Mouse (Mus musculus): ENCODE measurements around the gene Cdc42ep4. TPM values are rescaled to one million over a fixed set of nuclear protein-coding genes. Genes with fewer than 3 reads are reported as not detected.
A peak's percentile ranks its signal among the peaks of the same experiment; 100 is the strongest.

The Cdc42ep4 gene
- total RNA-seq, 2 experiments from 2014 or later = 70.0 to 160 TPM

- no peak for DNase-seq (ENCODE audit: low spot score in 2 of 2)
Measured at GRCm38 (mm10) chr11:113778733-113779679, 27.3 kb upstream of the Cdc42ep4 start.

DNA sequence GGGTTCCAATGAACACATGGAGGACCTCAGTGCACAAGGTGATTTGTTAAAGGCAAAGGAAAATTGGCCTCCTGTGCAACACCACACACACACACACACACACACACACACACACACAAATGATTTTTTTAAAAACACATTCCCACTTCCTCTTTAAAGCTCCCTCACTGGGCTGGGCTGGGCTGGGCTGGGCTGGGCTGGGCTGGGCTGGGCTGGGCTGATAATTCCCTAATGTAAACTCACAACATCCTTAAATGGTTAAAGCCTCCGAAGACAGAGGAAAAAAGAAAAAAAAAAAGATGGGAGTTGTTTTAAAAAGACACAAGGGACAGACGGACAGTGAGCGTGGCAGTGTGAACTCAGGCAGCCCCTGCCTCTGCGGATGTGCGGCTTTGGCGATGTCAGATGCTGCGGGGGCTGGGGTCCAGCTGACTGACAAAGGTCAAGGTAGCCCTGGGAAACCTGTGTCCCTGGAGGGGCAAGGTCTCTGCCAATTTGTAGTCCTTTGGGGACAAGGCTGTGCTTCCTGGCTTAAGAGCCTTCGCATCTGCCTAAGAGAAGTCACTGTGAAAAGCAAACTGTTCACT lies 26.3 kb upstream of the Cdc42ep4 start:
- no peak for DNase-seq (ENCODE audit: low spot score in 2 of 2)

GRCm38 (mm10) chr11:113776851-113777511 lies 25.3 kb upstream of the Cdc42ep4 start:
- DNase-seq (ENCODE audit: low spot score in 2 of 2) = peak in 1 of 2 experiments; percentile 48

GRCm38 (mm10) chr11:113774773-113775172 lies 23.1 kb upstream of the Cdc42ep4 start:
- DNase-seq (ENCODE audit: low spot score in 2 of 2) = no peak

DNA sequence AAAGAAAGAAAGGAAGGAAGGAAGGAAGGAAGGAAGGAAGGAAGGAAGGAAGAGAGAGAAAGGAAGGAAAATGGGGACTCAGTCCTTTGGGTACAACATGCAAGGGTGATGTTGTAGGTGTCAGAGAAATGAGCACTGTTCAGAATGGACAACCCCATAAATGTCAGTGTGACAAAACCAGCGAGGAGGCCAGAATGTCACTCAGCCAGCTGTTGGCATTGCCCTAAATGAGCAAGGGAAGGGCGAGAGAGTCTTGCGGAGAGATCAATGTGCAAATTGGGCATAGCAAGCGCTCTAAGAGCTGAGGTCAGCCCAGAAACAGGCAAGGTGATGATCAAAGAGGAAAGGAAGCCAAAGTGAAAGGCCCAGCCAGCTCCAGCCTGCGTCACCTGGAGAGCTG lies 21.5 kb upstream of the Cdc42ep4 start:
- no peak for DNase-seq (ENCODE audit: low spot score in 2 of 2)

DNA sequence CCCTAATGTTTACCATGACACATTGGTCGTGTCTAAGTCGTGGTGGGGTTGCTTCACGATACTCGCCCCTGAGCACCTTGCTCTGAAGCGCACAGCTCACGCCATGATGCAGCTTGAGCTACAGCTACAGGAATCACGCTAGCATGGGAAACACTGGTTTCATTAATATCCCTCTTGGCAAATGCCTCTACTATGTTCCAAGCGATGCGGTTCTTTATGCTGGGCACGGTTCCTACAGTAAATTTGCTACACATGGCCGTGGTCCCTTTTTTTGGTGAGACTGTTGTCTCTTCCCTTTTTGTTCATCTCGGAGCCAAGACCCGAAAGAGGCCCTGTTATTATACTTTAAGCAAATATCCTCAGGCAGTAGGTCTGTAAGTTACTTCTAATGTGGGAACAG lies 19.5 kb upstream of the Cdc42ep4 start:
- no peak for DNase-seq (ENCODE audit: low spot score in 2 of 2)

- no peak for DNase-seq (ENCODE audit: low spot score in 2 of 2)
Measured at GRCm38 (mm10) chr11:113768356-113768755, 16.7 kb upstream of the Cdc42ep4 start.

DNA sequence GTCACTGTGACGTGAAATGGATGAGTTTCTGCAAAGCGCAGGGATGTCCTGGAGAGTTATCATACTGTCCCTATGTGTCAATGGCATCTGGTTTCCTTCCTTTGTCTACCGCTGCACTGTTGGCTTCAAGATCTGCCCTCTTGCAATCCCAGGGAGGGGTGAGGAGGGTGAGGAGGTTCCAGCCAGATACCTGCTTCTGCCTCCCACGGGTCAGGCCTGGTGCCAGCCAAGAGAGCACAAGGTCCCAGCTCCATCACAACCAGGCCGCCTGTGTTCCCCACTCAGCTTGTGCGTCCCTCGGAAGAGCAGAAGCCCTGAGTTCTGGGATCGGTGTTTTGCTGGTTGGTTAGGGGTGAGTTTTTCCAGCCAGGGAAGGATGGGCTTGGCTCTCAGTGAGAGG lies 15.6 kb upstream of the Cdc42ep4 start:
- DNase-seq (ENCODE audit: low spot score in 2 of 2) = no peak

DNA sequence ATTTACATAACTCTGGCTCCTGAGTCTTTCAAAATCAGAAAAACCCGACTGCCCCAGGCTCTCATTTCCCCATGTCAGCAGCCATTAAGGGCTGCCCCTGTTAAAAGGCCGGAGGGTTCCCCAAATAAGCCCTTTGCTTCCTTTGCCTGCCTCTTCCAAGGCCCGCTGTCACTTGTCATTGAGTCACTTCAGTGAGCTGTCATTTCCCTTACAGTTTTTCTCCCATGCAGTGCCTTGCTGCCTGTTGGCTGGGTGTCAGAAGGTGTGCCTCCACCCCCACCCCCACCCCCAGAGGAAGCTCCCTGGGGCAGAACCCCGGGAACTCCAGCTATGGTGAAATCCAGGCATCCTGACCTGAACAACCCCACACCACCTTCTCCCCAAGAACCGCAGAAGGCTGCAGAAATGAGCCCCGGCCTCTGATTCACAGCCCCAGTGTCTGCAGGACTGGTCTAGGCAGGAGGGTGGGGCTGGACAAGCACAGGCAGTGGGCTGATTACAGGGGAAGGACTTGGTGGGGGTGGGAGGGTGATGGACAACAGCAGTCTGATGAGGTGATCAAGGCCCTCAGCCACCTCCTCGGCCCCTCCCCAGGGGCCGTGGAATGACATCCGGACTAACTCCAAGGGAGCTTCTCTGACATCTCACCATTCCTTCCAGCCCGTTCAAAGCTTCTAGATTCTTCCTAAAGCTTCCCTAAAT lies 14.8 kb upstream of the Cdc42ep4 start:
- no peak for DNase-seq (ENCODE audit: low spot score in 2 of 2)

DNA sequence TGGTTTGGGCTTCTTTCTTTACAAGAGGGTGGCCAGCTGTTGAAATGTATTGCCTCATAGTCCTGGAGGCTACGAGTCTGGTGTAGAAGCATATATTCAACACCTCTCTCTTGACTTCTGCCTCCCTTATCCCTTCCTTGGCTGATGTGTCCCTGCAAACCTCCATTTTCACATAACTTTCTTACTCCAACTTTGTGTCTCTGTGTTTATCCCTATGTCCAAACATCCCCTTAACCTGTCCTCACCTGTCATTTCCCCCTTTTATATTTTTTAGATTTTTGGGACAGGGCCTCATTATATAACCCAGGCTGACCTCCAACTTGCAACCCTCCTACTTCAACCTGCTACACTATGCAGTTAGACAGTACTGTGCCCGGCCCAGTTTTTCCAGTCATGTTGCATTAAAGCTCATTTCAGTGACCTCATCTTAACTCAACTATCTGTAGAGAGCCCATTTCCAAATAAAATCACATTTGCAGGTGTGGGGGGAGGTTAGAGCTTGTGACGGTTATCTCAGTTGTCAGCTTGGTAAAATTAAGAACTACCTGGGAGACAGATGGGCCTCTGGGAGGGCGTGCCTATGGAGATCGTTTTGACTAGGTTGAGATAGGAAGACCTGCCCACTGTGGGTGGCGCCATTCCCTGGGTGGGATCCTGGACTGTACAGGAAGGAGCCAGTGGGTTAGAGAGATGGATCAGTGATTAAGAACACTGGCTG lies 12.6 kb upstream of the Cdc42ep4 start:
- no peak for DNase-seq (ENCODE audit: low spot score in 2 of 2)

GRCm38 (mm10) chr11:113763449-113763848 lies 11.8 kb upstream of the Cdc42ep4 start:
- DNase-seq (ENCODE audit: low spot score in 2 of 2) = no peak

DNA sequence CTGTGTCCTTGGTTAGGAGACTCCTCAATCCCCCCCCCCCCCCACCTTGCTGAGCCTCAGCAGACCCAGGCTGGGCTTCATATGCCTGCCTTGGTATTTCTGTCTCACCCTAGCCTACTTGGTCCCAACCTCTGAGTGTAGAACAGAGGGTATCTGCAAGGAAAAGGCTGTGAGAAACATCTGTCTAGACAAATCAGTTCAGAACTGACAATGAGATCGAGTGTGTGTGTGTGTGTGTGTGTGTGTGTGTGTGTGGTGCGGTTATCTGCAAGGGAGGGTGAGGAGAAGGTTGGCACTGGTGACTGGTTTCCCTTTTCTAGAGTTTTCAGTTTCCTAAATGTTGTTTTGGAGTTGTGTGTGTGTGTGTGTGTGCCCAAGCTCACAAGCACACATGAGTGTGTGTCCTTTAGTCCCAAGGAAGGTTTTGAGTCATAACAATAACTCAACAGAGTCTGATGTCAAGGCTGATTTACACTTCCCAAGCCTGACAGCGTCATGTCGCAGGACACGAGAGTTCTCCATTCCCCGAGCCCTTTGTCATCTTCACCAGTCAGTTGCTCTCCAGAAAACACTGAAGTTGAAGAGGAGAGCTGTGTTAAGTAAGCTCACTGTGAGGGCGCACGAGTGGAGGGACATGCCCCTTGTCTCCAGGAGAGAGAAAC lies 10.6 kb upstream of the Cdc42ep4 start:
- no peak for DNase-seq (ENCODE audit: low spot score in 2 of 2)

GRCm38 (mm10) chr11:113761646-113762045 lies 10.0 kb upstream of the Cdc42ep4 start:
- no peak for DNase-seq (ENCODE audit: low spot score in 2 of 2)

DNA sequence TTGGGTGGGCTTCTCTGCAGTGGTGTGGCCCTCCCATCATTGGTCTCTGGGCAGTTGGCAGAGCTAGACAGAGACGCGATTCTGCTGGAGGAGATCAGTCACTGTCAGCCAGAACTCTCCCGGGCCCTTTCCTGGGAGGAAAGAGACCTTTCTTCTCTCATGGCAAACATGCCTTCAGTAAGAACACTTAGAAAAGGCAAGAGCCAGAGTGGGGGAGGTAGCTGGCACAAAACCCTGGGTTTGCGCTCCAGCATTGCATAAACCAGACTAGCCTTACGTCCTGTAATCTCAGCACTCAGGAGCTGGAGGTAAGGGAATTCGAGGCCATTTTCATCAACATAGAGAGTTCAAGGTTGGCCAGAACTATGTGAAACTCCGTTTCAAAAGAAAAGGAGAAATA lies 8.8 kb upstream of the Cdc42ep4 start:
- DNase-seq (ENCODE audit: low spot score in 2 of 2) = no peak

DNA sequence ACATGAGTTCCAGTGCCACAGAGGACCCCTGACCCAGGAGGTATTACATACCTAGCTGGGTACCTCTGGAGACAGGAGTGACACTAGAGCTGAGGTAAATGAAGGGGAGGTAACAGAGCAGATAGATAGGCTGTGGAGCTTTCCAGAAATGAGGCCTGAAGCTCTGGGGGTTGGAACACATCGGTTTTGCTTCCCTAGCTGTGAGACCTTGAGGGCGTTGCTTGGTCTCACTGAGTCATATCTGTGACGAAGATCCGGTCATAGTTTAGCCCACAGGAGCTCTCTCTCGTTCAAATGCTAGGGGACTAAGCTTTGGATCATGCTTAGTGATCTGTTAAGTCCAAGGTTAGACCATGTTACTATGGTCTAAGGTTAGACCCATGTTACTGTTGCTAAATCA lies 7.2 kb upstream of the Cdc42ep4 start:
- no peak for DNase-seq (ENCODE audit: low spot score in 2 of 2)

DNA sequence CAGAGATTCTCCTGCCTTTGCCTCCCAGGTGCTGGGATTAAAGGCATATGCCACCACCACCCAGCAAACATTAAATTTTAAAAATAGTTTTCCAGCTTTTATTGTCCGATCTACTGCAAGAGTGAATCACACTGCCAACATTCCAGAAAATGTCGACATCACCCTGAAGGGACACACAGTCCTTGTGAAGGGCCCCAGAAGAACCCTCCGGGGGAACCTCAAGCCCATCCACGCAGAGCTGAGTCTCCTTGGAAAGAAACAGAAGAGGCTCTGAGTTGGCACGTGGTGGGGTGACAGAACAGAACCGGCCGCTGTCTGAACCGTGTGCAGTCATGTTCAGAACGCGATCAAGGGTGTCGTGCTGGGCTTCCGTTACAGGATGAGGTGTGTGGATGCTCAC lies 4.9 kb upstream of the Cdc42ep4 start:
- DNase-seq (ENCODE audit: low spot score in 2 of 2) = no peak

DNA sequence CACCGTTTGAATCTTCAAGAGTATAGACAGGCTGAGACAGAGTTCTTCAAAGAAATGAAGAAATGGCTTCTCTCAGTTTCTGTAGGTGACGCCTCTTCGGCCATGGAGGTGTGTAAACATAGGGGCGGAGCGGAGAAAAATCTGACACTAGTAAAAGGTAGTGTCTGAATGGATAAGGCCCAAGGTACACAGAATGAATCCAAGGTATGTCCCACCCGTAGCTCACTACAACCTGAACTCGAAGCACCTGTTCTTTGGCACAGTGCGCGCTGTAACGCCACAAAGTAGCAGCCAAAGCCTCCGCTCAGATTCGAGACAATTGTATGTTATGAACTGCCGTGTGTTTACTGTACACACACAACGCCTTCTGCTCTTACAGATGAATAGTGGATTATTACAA lies 4.2 kb upstream of the Cdc42ep4 start:
- no peak for DNase-seq (ENCODE audit: low spot score in 2 of 2)

GRCm38 (mm10) chr11:113754845-113755244 lies 3.2 kb upstream of the Cdc42ep4 start:
- no peak for DNase-seq (ENCODE audit: low spot score in 2 of 2)

- DNase-seq (ENCODE audit: low spot score in 2 of 2) = no peak
Measured at GRCm38 (mm10) chr11:113752685-113753430, 1.2 kb upstream of the Cdc42ep4 start.

Measured in adrenal gland, adult 18-20 months (tissue).